Mouse (Mus musculus) midbrain, postnatal 0 days (tissue): ENCODE measurements at regions not wholly inside any gene's neighbourhood (a gene's known extent, or its start where the extent isn't known, plus 50 kb on each side); places are given as distances from the start of the nearest gene placed in this dataset.

Source experiments
- ATAC-seq: fragments of 200-750 bp; cut with Nextera tagmentation; 2 replicates; pipeline ENCODE4 v1.8.0; 2017; ENCODE audit warnings: moderate number of reproducible peaks, mild to moderate bottlenecking, moderate TSS enrichment, moderate library complexity; ENCODE audit not compliant: low FRiP score
- DNase-seq: peaks from one replicate; pipeline ENCODE4 v3.0.0-alpha.2; 2015; ENCODE audit warnings: low spot score
- H3K27ac ChIP-seq: fragments of 300-500 bp; sonication (generic); 2 replicates; pipeline ENCODE4 v1.5.1; 2014; ENCODE audit warnings: low read depth, mild to moderate bottlenecking, low read length, mixed read lengths
- H3K27me3 ChIP-seq: fragments of 300-500 bp; sonication (generic); 2 replicates; pipeline ENCODE4 v1.6.1; 2014; ENCODE audit warnings: low read length, control low read depth, mixed read lengths; ENCODE audit not compliant: insufficient read depth
- H3K36me3 ChIP-seq: fragments of 300-500 bp; sonication (generic); 2 replicates; pipeline ENCODE4 v1.6.1; 2014; ENCODE audit warnings: low read length, control low read depth, mixed read lengths; ENCODE audit not compliant: insufficient read depth
- H3K4me1 ChIP-seq: fragments of 300-500 bp; sonication (generic); 2 replicates; pipeline ENCODE4 v1.6.1; 2014; ENCODE audit warnings: mild to moderate bottlenecking, control low read depth, antibody characterized with exemption, low read length, mixed read lengths; ENCODE audit not compliant: insufficient read depth
- H3K4me2 ChIP-seq: fragments of 300-500 bp; sonication (generic); 2 replicates; pipeline ENCODE4 v1.6.1; 2014; ENCODE audit warnings: low read depth, mild to moderate bottlenecking, low read length, mixed read lengths; ENCODE audit not compliant: poor library complexity, severe bottlenecking
- H3K4me3 ChIP-seq: fragments of 300-500 bp; sonication (generic); 2 replicates; pipeline ENCODE4 v1.5.1; 2014; ENCODE audit warnings: low read depth, mild to moderate bottlenecking, low read length, moderate library complexity
- H3K9ac ChIP-seq: fragments of 300-500 bp; sonication (generic); replicated peaks from 2 replicates; pipeline ENCODE4 v1.6.1; 2014; ENCODE audit warnings: mild to moderate bottlenecking, low read length, moderate library complexity, mixed read lengths; ENCODE audit not compliant: poor library complexity, severe bottlenecking
- H3K9me3 ChIP-seq: fragments of 300-500 bp; sonication (generic); 2 replicates; pipeline ENCODE4 v1.6.1; 2016; ENCODE audit warnings: low read length, control low read depth
- CTCF ChIP-seq: IDR thresholded peaks from 2 replicates; pipeline ENCODE4 v1.5.1; 2016; ENCODE audit warnings: antibody characterized with exemption, mild to moderate bottlenecking
- WGBS: fragments of 180-500 bp; shearing (Covaris S2); extraction: QIAGEN DNeasy Blood & Tissue Kit; methylation state at CpG from one replicate; pipeline ENCODE4 v1.1.7; 2014; 5-methylcytosine and 5-hydroxymethylcytosine counted together

DNA sequence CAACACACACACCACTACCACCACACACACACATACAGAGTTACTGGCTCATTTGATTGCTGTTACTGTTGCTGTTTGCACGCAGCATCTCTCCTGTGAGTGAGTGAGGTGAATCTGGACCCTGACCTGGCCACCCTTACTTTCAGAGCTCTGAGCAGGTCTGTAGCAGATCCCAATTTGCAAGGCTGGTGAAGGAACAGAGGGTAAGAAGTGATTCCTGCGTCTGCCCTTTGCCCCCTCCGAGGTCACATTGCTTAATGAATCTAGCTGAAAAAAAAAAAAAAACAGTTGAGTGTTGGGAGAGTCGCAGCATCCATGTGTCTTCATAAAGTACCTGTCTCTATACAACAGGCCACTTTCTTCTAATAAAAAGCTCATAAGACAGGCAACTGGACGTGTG is 224.1 kb upstream of the Klf3 start:
- Histone ChIP-seq H3K4me2 (no peak overlapping the region), H3K4me1 (no peaks in the 10 kb centered on the region; the same call in 1 of the 2 replicates), H3K9me3 (no peaks in the 10 kb centered on the region), H3K4me3 (no peak overlapping the region), H3K9ac (no peak overlapping the region), H3K27me3 (no peaks in the 10 kb centered on the region), H3K36me3 (no peaks in the 10 kb centered on the region), H3K27ac (no peak overlapping the region)
- DNase-seq (no peak), ATAC-seq (no peak)
- 52% methylated on average over 5 of the region's 5 CpGs for WGBS
- TF ChIP-seq CTCF = no peak

DNA sequence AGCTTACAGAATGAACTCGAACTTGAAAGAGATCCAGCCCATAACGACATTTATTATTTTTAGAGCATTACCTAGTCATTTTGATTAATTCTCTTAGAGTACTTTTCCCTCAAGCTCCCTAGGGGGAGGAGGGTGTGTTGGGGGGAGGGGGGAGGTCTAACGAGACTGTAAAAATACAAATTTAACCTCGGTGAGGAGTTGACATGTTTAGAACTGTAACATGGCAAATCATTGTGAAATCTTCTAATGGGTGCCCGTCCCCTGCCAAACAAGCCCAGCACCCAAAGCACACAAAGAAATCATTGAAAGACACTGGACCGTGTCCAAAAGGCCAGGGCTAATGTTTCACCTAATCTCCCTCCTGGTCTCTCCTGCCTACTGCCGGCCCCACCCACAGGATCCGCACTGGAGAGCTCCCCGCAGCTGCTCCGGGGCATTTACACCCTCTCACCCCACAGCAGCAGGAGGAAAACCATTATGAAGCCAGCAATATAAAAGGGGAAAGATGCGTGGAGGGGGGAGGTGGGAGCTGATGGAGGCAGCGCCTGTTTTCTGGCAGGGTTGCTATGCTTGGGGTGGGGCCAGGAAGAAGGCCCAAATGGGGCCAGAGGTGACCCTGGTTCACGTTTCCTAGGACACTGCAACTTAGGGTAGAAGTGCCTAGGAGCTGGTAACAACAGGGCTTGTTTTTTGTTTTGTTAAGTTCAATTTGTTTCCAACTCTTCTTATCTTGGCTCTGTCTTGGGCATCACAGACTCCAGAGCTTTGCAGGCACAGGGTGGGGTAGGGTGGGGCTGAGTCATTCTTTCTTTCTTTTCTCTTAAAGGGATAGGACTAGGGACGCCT is 223.5 kb upstream of the Klf3 start:
- H3K27me3 ChIP-seq = no peaks in the 10 kb centered on the region
- H3K4me2 ChIP-seq = peak overlapping the region; percentile 2; the same call in 1 of the 2 replicates
- H3K27ac ChIP-seq = no peak overlapping the region
- H3K9me3 ChIP-seq = no peaks in the 10 kb centered on the region
- H3K36me3 ChIP-seq = no peaks in the 10 kb centered on the region
- peak; percentile 18 for DNase-seq
- no peaks in the 10 kb centered on the region; the same call in 1 of the 2 replicates for H3K4me1 ChIP-seq
- WGBS = 9% methylated on average over 14 of the region's 14 CpGs
- TF ChIP-seq CTCF = no peak
- ATAC-seq = no peak
- no peak overlapping the region for H3K9ac ChIP-seq
- no peak overlapping the region for H3K4me3 ChIP-seq

DNA sequence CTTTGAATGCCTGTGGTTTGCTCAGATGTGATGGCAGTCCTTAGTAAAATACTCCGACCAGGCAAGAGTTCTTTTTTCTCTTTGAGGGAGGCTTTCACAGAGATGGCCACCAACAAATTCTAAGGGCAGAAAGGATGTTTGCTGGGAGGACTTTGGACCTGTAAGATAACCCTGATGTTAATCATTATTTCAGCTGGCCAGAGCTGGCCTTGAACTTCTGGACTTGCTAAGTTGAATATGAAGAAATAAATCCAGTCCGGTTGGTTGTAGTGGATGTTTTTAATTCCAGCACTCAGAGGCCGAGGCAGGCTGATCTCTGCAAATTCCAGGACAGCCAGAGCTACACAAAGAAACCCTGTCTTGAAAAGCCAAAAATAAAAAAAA is 222.9 kb upstream of the Klf3 start:
- Histone ChIP-seq H3K9me3 (no peaks in the 10 kb centered on the region), H3K27me3 (no peaks in the 10 kb centered on the region), H3K4me3 (no peak overlapping the region), H3K4me2 (no peak overlapping the region), H3K4me1 (no peaks in the 10 kb centered on the region; the same call in 1 of the 2 replicates), H3K9ac (no peak overlapping the region), H3K27ac (no peak overlapping the region), H3K36me3 (no peaks in the 10 kb centered on the region)
- WGBS = 77% methylated on average over 3 of the region's 3 CpGs
- ATAC-seq (no peak), DNase-seq (no peak)
- no peak for TF ChIP-seq CTCF

DNA sequence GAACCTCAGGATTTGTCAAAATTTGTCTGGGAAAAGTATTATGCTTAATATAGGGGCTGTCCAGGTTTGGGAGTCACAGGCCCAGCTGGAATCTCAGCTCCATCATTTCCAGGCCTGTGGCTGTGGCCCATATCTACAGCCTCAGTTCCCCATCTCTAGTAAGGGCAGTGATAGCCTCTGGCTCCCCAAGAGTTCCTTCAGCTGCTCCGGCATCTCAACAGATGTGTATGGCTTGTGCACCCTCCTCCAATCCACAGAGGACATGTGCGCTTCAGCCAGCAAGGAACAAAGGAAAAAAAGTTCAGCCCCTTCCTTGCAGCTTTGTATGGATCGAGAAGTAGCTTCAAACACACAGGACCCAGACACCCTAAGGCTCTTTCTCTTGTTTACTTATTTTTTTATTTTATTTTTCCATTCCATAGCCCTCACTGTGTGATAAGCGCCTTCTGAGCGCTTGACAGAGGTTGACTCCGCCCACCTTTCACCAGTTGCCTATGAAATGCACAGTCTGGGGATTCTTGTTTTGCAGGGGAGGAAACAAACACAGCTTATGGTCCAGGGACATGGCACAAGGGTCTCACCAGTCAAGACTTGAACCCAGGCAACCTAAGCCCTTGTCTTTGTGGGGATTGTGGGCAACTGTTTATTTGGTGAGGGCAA is 222.3 kb upstream of the Klf3 start:
- 90% methylated on average over 6 of the region's 6 CpGs for WGBS

GRCm38 (mm10) chr5:64581461-64581860 is 221.7 kb upstream of the Klf3 start:
- H3K27ac ChIP-seq = no peak overlapping the region
- no peak overlapping the region for H3K4me2 ChIP-seq
- H3K4me1 ChIP-seq = no peaks in the 10 kb centered on the region; the same call in 1 of the 2 replicates
- H3K27me3 ChIP-seq = no peaks in the 10 kb centered on the region
- peak; percentile 10; the same call in 1 of the 2 replicates for TF ChIP-seq CTCF
- ATAC-seq = no peak
- H3K9ac ChIP-seq = no peak overlapping the region
- H3K4me3 ChIP-seq = no peak overlapping the region
- H3K9me3 ChIP-seq = no peaks in the 10 kb centered on the region
- peak; percentile 19 for DNase-seq
- 78% methylated on average over 8 of the region's 8 CpGs for WGBS
- no peaks in the 10 kb centered on the region for H3K36me3 ChIP-seq

More for the DNA sequence above, 222.3 kb upstream of the Klf3 start:
- Histone ChIP-seq H3K9me3 (no peaks in the 10 kb centered on the region), H3K4me1 (no peaks in the 10 kb centered on the region; the same call in 1 of the 2 replicates), H3K4me2 (no peak overlapping the region), H3K27me3 (no peaks in the 10 kb centered on the region), H3K27ac (no peak overlapping the region), H3K4me3 (no peak overlapping the region), H3K36me3 (no peaks in the 10 kb centered on the region), H3K9ac (no peak overlapping the region)
- TF ChIP-seq CTCF = no peak
- DNase-seq = no peak
- no peak for ATAC-seq

- WGBS = 81% methylated on average over 9 of the region's 9 CpGs
- Histone ChIP-seq H3K36me3 (no peaks in the 10 kb centered on the region), H3K9ac (no peak overlapping the region), H3K9me3 (no peaks in the 10 kb centered on the region), H3K27ac (no peak overlapping the region), H3K4me3 (no peak overlapping the region), H3K4me2 (no peak overlapping the region), H3K4me1 (no peaks in the 10 kb centered on the region; the same call in 1 of the 2 replicates), H3K27me3 (no peaks in the 10 kb centered on the region)
- no peak for DNase-seq
- no peak for TF ChIP-seq CTCF
- ATAC-seq = no peak
Observed at GRCm38 (mm10) chr5:64582031-64582430, 221.2 kb upstream of the Klf3 start.
